In the genomic region with DNA sequence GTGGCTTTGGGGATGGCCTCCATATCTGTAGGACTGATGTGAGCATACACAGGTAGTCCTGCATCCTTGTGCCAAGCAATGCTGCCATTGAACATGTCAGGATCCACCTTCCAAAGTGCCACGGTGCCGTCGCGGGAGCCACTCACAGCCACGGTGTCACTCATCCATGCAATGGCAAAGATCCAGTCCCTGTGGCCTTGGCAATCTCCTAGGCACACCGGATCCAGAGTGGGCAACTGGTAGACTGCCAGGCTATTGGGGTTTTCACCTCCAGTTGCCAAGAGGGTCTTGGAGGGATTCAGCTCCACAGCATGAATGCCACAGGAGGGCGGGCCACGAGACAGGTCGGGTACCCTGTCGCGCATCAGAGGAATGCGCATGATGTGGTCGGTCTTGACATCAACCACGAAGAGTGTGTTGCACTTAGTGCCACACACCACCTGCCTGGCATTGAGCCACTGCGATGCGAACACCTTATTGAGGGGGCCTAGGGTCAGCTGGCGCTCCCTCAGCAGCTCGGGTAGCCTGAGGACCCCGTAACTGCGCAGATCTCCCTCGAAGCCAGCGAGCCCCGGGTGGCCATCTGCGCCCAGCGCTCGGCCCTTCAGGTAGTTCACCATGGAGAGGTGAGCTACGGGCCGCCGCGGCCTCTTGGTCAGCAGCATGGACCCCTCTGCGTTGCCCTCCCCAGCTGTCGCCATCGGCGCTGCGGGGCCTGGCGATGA, we compare ENCODE assay signal across 8 mouse cellular contexts. TPM values are rescaled to one million over a fixed set of nuclear protein-coding genes. Genes with fewer than 3 reads are reported as not detected.
DNase-seq lines count a peak whose midpoint lies in the region; ATAC-seq and TF ChIP-seq lines count a peak whose summit lies in the region.

No protein-coding gene starts in this region.

- TF ChIP-seq CTCF in heart, adult 2 months (IDR thresholded peaks at IDR 0.05), result no peak

- in situ Hi-C loops in ES-E14 (cut with MboI; ENCODE audit: low sequenced_read_pairs in 2 of 2, unreplicated experiment in 2 of 2), result no loop called here

- no peak for TF ChIP-seq EP300 in heart, adult 2 months (IDR thresholded peaks at IDR 0.05; ENCODE audit: insufficient read depth, low read depth, low read length)

- peak; percentile 59; the same call in 1 of the 2 replicates for ATAC-seq in embryonic facial prominence, embryonic 13.5 days (ENCODE audit: insufficient number of reproducible peaks, insufficient read depth, low FRiP score, low TSS enrichment, low read depth)
- ATAC-seq in intestine, embryonic 15.5 days, result no peak
- ATAC-seq in midbrain, embryonic 13.5 days, result peak; percentile 83
- no peak for ATAC-seq in erythroid progenitor cell, adult 5-6 weeks (replicated peaks; ENCODE audit: low FRiP score, poor library complexity, severe bottlenecking)

- no peaks in the 10 kb centered on the region for H3K4me1 ChIP-seq in heart, adult 2 months (ENCODE audit: control insufficient read depth, insufficient read depth, low read length)
- H3K4me1 ChIP-seq in ES-E14 (ENCODE audit: control insufficient read depth in 2 of 2, insufficient read depth in 2 of 2, low read length in 2 of 2, poor library complexity in 1 of 2), result peaks cover 0 to 8% of the 10 kb centered on the region in 2 experiments; a peak in 1 of 4 replicates
- H3K4me1 ChIP-seq in embryonic facial prominence, embryonic 13.5 days, result no peaks in the 10 kb centered on the region
- no peaks in the 10 kb centered on the region for H3K4me1 ChIP-seq in intestine, embryonic 15.5 days (replicated peaks)
- no peaks in the 10 kb centered on the region for H3K4me1 ChIP-seq in midbrain, embryonic 13.5 days (replicated peaks)

- WGBS in heart, adult 2 months, result 39% methylated on average over 33 of the region's 36 CpGs
- 48% methylated on average over 36 of the region's 36 CpGs for WGBS in embryonic facial prominence, embryonic 13.5 days
- WGBS in intestine, embryonic 15.5 days, result 35% methylated on average over 36 of the region's 36 CpGs
- WGBS in midbrain, embryonic 13.5 days, result 35% methylated on average over 36 of the region's 36 CpGs

- H3K9me3 ChIP-seq in ES-E14 (ENCODE audit: control insufficient read depth, insufficient read depth, low read depth, low read length), result no peaks in the 10 kb centered on the region
- H3K9me3 ChIP-seq in embryonic facial prominence, embryonic 13.5 days, result no peaks in the 10 kb centered on the region
- no peaks in the 10 kb centered on the region for H3K9me3 ChIP-seq in intestine, embryonic 15.5 days
- no peaks in the 10 kb centered on the region for H3K9me3 ChIP-seq in midbrain, embryonic 13.5 days

- H3K4me3 ChIP-seq in heart, adult 2 months, result peak overlapping the region; percentile 26
- H3K4me3 ChIP-seq in ES-E14 (ENCODE audit: insufficient read depth in 1 of 2, low read depth in 1 of 2, low read length in 2 of 2, poor library complexity in 1 of 2, severe bottlenecking in 1 of 2), result peak overlapping the region; percentile 67 to 82
- H3K4me3 ChIP-seq in embryonic facial prominence, embryonic 13.5 days, result peak overlapping the region; percentile 51
- peak overlapping the region; percentile 43 for H3K4me3 ChIP-seq in intestine, embryonic 15.5 days (replicated peaks)
- peak overlapping the region; percentile 50 for H3K4me3 ChIP-seq in midbrain, embryonic 13.5 days (replicated peaks)

- intact Hi-C loops in heart, adult 2 months (cut with DNase I), result no loop called here

- DNase-seq in heart, adult 2 months, result no peak
- no peak for DNase-seq in heart, adult 9 months (ENCODE audit: low spot score in 2 of 2)
- no peak for DNase-seq in ES-E14 (ENCODE audit: low read depth, low spot score)
- DNase-seq in ovary, postnatal 10 days (ENCODE audit: low spot score), result no peak

- H3K27me3 ChIP-seq in heart, adult 2 months (ENCODE audit: control insufficient read depth, insufficient read depth, low read length), result no peaks in the 10 kb centered on the region
- H3K27me3 ChIP-seq in embryonic facial prominence, embryonic 13.5 days, result no peaks in the 10 kb centered on the region
- H3K27me3 ChIP-seq in intestine, embryonic 15.5 days (replicated peaks), result no peaks in the 10 kb centered on the region
- H3K27me3 ChIP-seq in midbrain, embryonic 13.5 days, result no peaks in the 10 kb centered on the region

- H3K36me3 ChIP-seq in heart, adult 2 months (ENCODE audit: control insufficient read depth, insufficient read depth, low read length), result no peaks in the 10 kb centered on the region
- H3K36me3 ChIP-seq in ES-E14 (ENCODE audit: control insufficient read depth, insufficient read depth, low read length, poor library complexity, severe bottlenecking), result no peaks in the 10 kb centered on the region
- no peaks in the 10 kb centered on the region for H3K36me3 ChIP-seq in embryonic facial prominence, embryonic 13.5 days
- no peaks in the 10 kb centered on the region for H3K36me3 ChIP-seq in intestine, embryonic 15.5 days
- H3K36me3 ChIP-seq in midbrain, embryonic 13.5 days, result no peaks in the 10 kb centered on the region

- H3K4me2 ChIP-seq in embryonic facial prominence, embryonic 13.5 days, result peak overlapping the region; percentile 66
- peak overlapping the region; percentile 83 for H3K4me2 ChIP-seq in intestine, embryonic 15.5 days (replicated peaks)
- H3K4me2 ChIP-seq in midbrain, embryonic 13.5 days (replicated peaks), result peak overlapping the region; percentile 68

- no peak overlapping the region for H3K27ac ChIP-seq in heart, adult 2 months
- no peak overlapping the region for H3K27ac ChIP-seq in ES-E14 (ENCODE audit: insufficient read depth, low read depth, low read length, poor library complexity, severe bottlenecking)
- H3K27ac ChIP-seq in embryonic facial prominence, embryonic 13.5 days, result no peak overlapping the region
- no peak overlapping the region for H3K27ac ChIP-seq in intestine, embryonic 15.5 days
- H3K27ac ChIP-seq in midbrain, embryonic 13.5 days, result no peak overlapping the region; the same call in 1 of the 2 replicates

- H3K79me2 ChIP-seq in heart, adult 2 months (replicated peaks; ENCODE audit: control insufficient read depth, insufficient read depth, low read length), result no peaks in the 10 kb centered on the region

- TF ChIP-seq POLR2A in heart, adult 2 months (IDR thresholded peaks at IDR 0.05; ENCODE audit: insufficient read depth, low read depth, low read length), result no peak

- peak overlapping the region; percentile 51 for H3K9ac ChIP-seq in heart, adult 2 months (ENCODE audit: low read depth, low read length)
- H3K9ac ChIP-seq in ES-E14 (ENCODE audit: insufficient read depth, low read depth, low read length, poor library complexity, severe bottlenecking), result peak overlapping the region; percentile 82
- peak overlapping the region; percentile 76 for H3K9ac ChIP-seq in embryonic facial prominence, embryonic 13.5 days
- peak overlapping the region; percentile 50 for H3K9ac ChIP-seq in intestine, embryonic 15.5 days
- peak overlapping the region; percentile 69 for H3K9ac ChIP-seq in midbrain, embryonic 13.5 days (replicated peaks)

TF ChIP-seq in ES-E14, 5 proteins besides CTCF, POLR2A, EP300 and RAD21:
- TF ChIP-seq CHD2 (IDR thresholded peaks at IDR 0.05; ENCODE audit: low read depth, low read length) (no peak), MAFK (IDR thresholded peaks at IDR 0.05; ENCODE audit: insufficient read depth, low read depth, low read length) (no peak), ZNF384 (IDR thresholded peaks at IDR 0.05; ENCODE audit: low read depth, low read length) (no peak)

RNA-seq across cellular contexts. Expression of a gene that starts 0.8 kb away (rescaled TPM):
- 1 to 10 TPM; 2.7 to 3.1 TPM for total RNA-seq in heart, adult 2 months (2021)
- 1.8 and 2.6 TPM in 2 replicates for polyA plus RNA-seq in heart, adult 2 months (2012; rRNA removed)
- 6.7 and 24.1 TPM in 2 replicates for total RNA-seq in ES-E14 (2012; rRNA removed)
- 9.2 and 10.3 TPM in 2 replicates for polyA plus RNA-seq in embryonic facial prominence, embryonic 13.5 days (2015; fragmentation: Nextera tagmentation; extraction: Ambion mirVana)
- 5.3 TPM in 2 replicates for polyA plus RNA-seq in intestine, embryonic 15.5 days (2015; fragmentation: Nextera tagmentation; extraction: Ambion mirVana)
- 7.5 and 9.0 TPM in 2 replicates for polyA plus RNA-seq in midbrain, embryonic 13.5 days (2015; fragmentation: Nextera tagmentation; extraction: Ambion mirVana)
- not detected in 2 replicates for total RNA-seq in erythroid progenitor cell, adult 5-6 weeks (2015; ENCODE audit: low replicate concordance)
- total RNA-seq in erythroid progenitor cell, adult 5-6 weeks (2017; ENCODE audit: low replicate concordance), result not detected in 2 replicates

Comparison
In these comparisons a context has a peak if more than half of its experiments do, and no peak if none do; other contexts are left out.
1. ATAC-seq: peak in embryonic facial prominence, embryonic 13.5 days (single experiment) and midbrain, embryonic 13.5 days (single experiment); none in intestine, embryonic 15.5 days (single experiment) and erythroid progenitor cell, adult 5-6 weeks (single experiment).
2. Peak in every context shown above with its lines, with median percentiles within 50 percentile points of each other: H3K4me3 ChIP-seq, H3K9ac ChIP-seq and H3K4me2 ChIP-seq.